Mouse (Mus musculus): ENCODE measurements around the gene Syt8.

Syt8 gene

GRCm38 (mm10) chr7:142478001-142478400, 43.4 kb downstream of the Syt8 start:
- no peak for DNase-seq

GRCm38 (mm10) chr7:142478574-142478973, 43.9 kb downstream of the Syt8 start:
- no peak for DNase-seq

- DNase-seq, result no peak
Measured at GRCm38 (mm10) chr7:142479307-142479706, 44.7 kb downstream of the Syt8 start.

- DNase-seq, result no peak
Measured at GRCm38 (mm10) chr7:142479886-142480285, 45.2 kb downstream of the Syt8 start.

GRCm38 (mm10) chr7:142480661-142481060, 46.0 kb downstream of the Syt8 start:
- DNase-seq, result no peak

GRCm38 (mm10) chr7:142481186-142481567, 46.5 kb downstream of the Syt8 start:
- DNase-seq, result peak in 1 of 2 experiments; percentile 39

- no peak for DNase-seq
Measured at GRCm38 (mm10) chr7:142481568-142482255, 47.1 kb downstream of the Syt8 start.

GRCm38 (mm10) chr7:142482256-142482609, 47.6 kb downstream of the Syt8 start:
- no peak for DNase-seq

GRCm38 (mm10) chr7:142483136-142483535, 48.5 kb downstream of the Syt8 start:
- no peak for DNase-seq

- DNase-seq, result no peak
Measured at GRCm38 (mm10) chr7:142484780-142485179, 50.1 kb downstream of the Syt8 start.

- no peak for DNase-seq
Measured at GRCm38 (mm10) chr7:142486751-142487162, 52.1 kb downstream of the Syt8 start.

- DNase-seq, result peak in 1 of 2 experiments; percentile 7
Measured at GRCm38 (mm10) chr7:142487341-142487859, 52.8 kb downstream of the Syt8 start.

GRCm38 (mm10) chr7:142488053-142488452, 53.4 kb downstream of the Syt8 start:
- DNase-seq, result no peak
